Mouse (Mus musculus): ENCODE measurements around the gene Eda. TPM values are rescaled to one million over a fixed set of nuclear protein-coding genes. Genes with fewer than 3 reads are reported as not detected.

The Eda gene
- 2.2 TPM for polyA plus RNA-seq (2014; fragmentation: Illumina TruSeq; extraction: RNeasy Lipid Tissue Mini Kit (QIAGEN cat#74804); ENCODE audit: low read depth, low replicate concordance)

GRCm38 (mm10) chrX:99975250-99975984, at the start of gene Eda:
TSS of gene Eda (plus strand) at chrX:99975606.

GRCm38 (mm10) chrX:100428693-100429092, 453.3 kb downstream of the Eda start, which contains the start of gene Otud6a:
TSS of gene Otud6a (plus strand) at chrX:100429013.

GRCm38 (mm10) chrX:100442617-100443016, 467.2 kb downstream of the Eda start, which contains the start of gene Awat2:
TSS of gene Awat2 (minus strand) at chrX:100442717.

Other genes starting within 250 kb of the Eda start
- gene Tmem28, start 154.6 kb upstream of the Eda start, polyA plus RNA-seq (2014; fragmentation: Illumina TruSeq; extraction: RNeasy Lipid Tissue Mini Kit (QIAGEN cat#74804); ENCODE audit: low read depth, low replicate concordance) = not detected

All from heart, adult 10 weeks (tissue).